Mouse (Mus musculus) midbrain, embryonic 13.5 days (tissue): ENCODE data around the gene Gm10100. TPM values are rescaled to one million over a fixed set of nuclear protein-coding genes. Genes with fewer than 3 reads are reported as not detected.
"Not testable (repeated sequence)": the region's sequence is repeated elsewhere in the genome, so short reads cannot be mapped to it uniquely, and the experiment has no call there.

ENCODE experiments used
- ATAC-seq: fragments of 200-750 bp; cut with Nextera tagmentation; 2 replicates; pipeline ENCODE4 v1.8.0; 2017; ENCODE audit warnings: mild to moderate bottlenecking, moderate TSS enrichment, moderate library complexity
- H3K27ac ChIP-seq: fragments of 300-500 bp; sonication (generic); 2 replicates; pipeline ENCODE4 v1.5.1; 2015; ENCODE audit warnings: inconsistent platforms, mild to moderate bottlenecking, moderate library complexity
- H3K27me3 ChIP-seq: fragments of 300-500 bp; sonication (generic); 2 replicates; pipeline ENCODE4 v1.6.1; 2015; ENCODE audit warnings: mild to moderate bottlenecking, inconsistent platforms
- H3K36me3 ChIP-seq: fragments of 300-500 bp; sonication (generic); 2 replicates; pipeline ENCODE4 v1.6.1; 2015; ENCODE audit warnings: mild to moderate bottlenecking, inconsistent platforms
- H3K4me1 ChIP-seq: fragments of 300-500 bp; sonication (generic); replicated peaks from 2 replicates; pipeline ENCODE4 v1.6.1; 2015; ENCODE audit warnings: inconsistent platforms
- H3K4me2 ChIP-seq: fragments of 300-500 bp; sonication (generic); replicated peaks from 2 replicates; pipeline ENCODE4 v1.6.1; 2015; ENCODE audit warnings: moderate library complexity, mild to moderate bottlenecking, inconsistent platforms
- H3K4me3 ChIP-seq: fragments of 300-500 bp; sonication (generic); replicated peaks from 2 replicates; pipeline ENCODE4 v1.5.1; 2015; ENCODE audit warnings: mild to moderate bottlenecking, inconsistent platforms
- H3K9ac ChIP-seq: fragments of 300-500 bp; sonication (generic); replicated peaks from 2 replicates; pipeline ENCODE4 v1.6.1; 2015; ENCODE audit warnings: mild to moderate bottlenecking, inconsistent platforms
- H3K9me3 ChIP-seq: fragments of 300-500 bp; sonication (generic); 2 replicates; pipeline ENCODE4 v1.6.1; 2016; ENCODE audit warnings: mild to moderate bottlenecking, inconsistent platforms
- WGBS: fragments of 180-500 bp; shearing (Covaris S2); methylation state at CpG from one replicate; pipeline ENCODE4 v1.1.7; 2015; 5-methylcytosine and 5-hydroxymethylcytosine counted together
- polyA plus RNA-seq: library from polyadenylated mRNA; unstranded; fragments of >200 nt; fragmentation: Nextera tagmentation; extraction: Ambion mirVana; gene quantifications from 2 replicates; pipeline ENCODE4 v1.2.1, GENCODE M21; 2015

Gm10100 gene
- polyA plus RNA-seq: not detected in 2 replicates

DNA sequence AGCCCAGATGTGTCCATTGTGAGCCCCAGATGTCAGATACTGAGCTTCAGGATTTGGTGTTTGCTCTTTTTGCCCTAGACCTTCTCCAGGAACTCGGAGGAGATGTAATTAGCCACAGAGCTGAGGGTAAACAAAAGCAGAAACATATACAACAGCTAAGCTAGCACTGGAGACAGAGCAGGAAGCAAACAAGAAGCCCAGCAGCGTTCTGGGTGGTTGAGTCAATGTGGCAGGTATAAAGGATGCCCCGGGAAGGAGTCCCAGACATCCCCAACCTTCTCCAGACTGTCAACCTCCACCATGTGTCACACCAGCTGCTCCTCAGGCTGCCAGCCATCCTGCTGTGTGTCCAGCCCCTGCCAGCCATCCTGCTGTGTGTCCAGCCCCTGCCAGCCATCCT is at the start of gene Gm10100:
Gene Gm10100, plus strand, starts transcription at position 301 of the 400 bp plus-strand sequence.
- Histone ChIP-seq H3K4me3 (no peak within 1 kb of the TSS), H3K36me3 (no peaks in the 10 kb centered on the region), H3K4me1 (no peaks in the 10 kb centered on the region), H3K9me3 (no peaks in the 10 kb centered on the region), H3K27me3 (no peaks in the 10 kb centered on the region), H3K27ac (no peak within 1 kb of the TSS), H3K9ac (no peak within 1 kb of the TSS), H3K4me2 (no peak within 1 kb of the TSS)
- ATAC-seq: no peak
- WGBS: 45% methylated on average over 3 of the region's 3 CpGs

DNA sequence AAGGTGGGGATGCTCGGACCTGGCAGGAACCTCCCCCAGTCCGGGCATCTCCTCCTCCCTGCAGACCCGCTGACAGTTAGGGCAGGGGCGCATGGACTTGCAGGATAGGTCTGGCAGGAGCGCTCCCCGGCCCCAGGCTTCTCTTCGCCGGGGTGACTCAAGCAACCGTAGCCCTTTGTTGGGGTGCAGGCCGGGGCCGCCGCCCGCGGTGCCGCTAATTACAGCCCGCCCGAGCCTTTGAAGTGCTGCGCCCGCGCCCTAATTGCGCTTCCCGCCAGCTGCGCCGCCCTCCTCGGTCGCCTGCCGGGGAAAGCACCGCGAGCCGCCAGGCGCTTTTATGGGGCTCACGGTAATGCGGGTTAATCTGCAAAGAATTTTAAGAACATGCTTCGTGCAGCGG is 48.7 kb upstream of the Gm10100 start:
- Histone ChIP-seq H3K9me3 (no peaks in the 10 kb centered on the region), H3K4me2 (peak overlapping the region; percentile 67), H3K27me3 (peaks cover 27% of the 10 kb centered on the region), H3K27ac (no peak overlapping the region; the same call in 1 of the 2 replicates), H3K4me3 (peak overlapping the region; percentile 35), H3K36me3 (no peaks in the 10 kb centered on the region), H3K9ac (peak overlapping the region; percentile 23; the same call in 1 of the 2 replicates), H3K4me1 (peaks cover 19% of the 10 kb centered on the region)
- peak; percentile 72 for ATAC-seq
- WGBS: under 1% methylated on average over 34 of the region's 35 CpGs

DNA sequence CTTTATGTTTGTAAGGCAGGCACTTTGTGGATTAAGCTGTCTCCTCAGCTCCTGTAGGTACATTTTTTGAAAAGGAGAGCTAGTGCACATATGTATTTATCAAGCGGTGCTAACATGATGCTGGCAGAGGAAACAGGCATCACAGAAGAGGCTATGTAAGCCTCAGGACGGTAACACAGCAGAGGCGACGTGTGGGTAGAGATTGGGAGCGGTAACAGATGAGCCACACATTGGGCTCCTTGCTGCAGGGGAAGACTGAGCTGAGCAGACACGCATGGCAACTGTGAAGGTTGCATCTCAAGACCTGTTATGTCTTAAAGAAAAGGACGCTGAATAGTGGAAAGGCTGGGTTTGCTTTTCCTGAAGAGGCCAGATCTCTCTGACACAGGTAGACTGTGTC is 43.3 kb upstream of the Gm10100 start:
- no peak overlapping the region for H3K27ac ChIP-seq
- WGBS: 79% methylated on average over 7 of the region's 7 CpGs
- H3K4me2 ChIP-seq: no peak overlapping the region
- no peak for ATAC-seq
- peaks cover 25% of the 10 kb centered on the region for H3K4me1 ChIP-seq
- H3K4me3 ChIP-seq: no peak overlapping the region
- no peak overlapping the region for H3K9ac ChIP-seq
- no peaks in the 10 kb centered on the region for H3K9me3 ChIP-seq
- no peaks in the 10 kb centered on the region for H3K36me3 ChIP-seq
- peaks cover 43% of the 10 kb centered on the region for H3K27me3 ChIP-seq

GRCm38 (mm10) chr10:77684181-77684580 is 42.1 kb upstream of the Gm10100 start:
- Histone ChIP-seq H3K27ac (no peak overlapping the region), H3K36me3 (no peaks in the 10 kb centered on the region), H3K9ac (no peak overlapping the region), H3K4me1 (peaks cover 23% of the 10 kb centered on the region), H3K27me3 (peaks cover 38% of the 10 kb centered on the region), H3K9me3 (no peaks in the 10 kb centered on the region), H3K4me2 (no peak overlapping the region), H3K4me3 (no peak overlapping the region)
- ATAC-seq: no peak
- 34% methylated on average over 8 of the region's 8 CpGs for WGBS

GRCm38 (mm10) chr10:77685895-77686664 is 40.2 kb upstream of the Gm10100 start, which contains the start of gene Tspear:
TSS of gene Tspear (plus strand) at chr10:77686569.
- H3K4me1 ChIP-seq: peaks cover 31% of the 10 kb centered on the region
- 6% methylated on average over 22 of the region's 22 CpGs for WGBS
- H3K27me3 ChIP-seq: peaks cover 38% of the 10 kb centered on the region
- H3K9me3 ChIP-seq: no peaks in the 10 kb centered on the region
- no peak for ATAC-seq
- no peaks in the 10 kb centered on the region for H3K36me3 ChIP-seq
- H3K27ac ChIP-seq: no peak within 1 kb of the TSS
- H3K9ac ChIP-seq: no peak within 1 kb of the TSS; the same call in 1 of the 2 replicates
- H3K4me3 ChIP-seq: no peak within 1 kb of the TSS
- no peak within 1 kb of the TSS for H3K4me2 ChIP-seq

GRCm38 (mm10) chr10:77687021-77687420 is 39.3 kb upstream of the Gm10100 start:
- 33% methylated on average over 10 of the region's 10 CpGs for WGBS
- no peak overlapping the region for H3K27ac ChIP-seq
- H3K4me1 ChIP-seq: peaks cover 31% of the 10 kb centered on the region
- ATAC-seq: no peak
- H3K36me3 ChIP-seq: no peaks in the 10 kb centered on the region
- H3K4me2 ChIP-seq: no peak overlapping the region
- H3K4me3 ChIP-seq: no peak overlapping the region
- peaks cover 38% of the 10 kb centered on the region for H3K27me3 ChIP-seq
- H3K9ac ChIP-seq: no peak overlapping the region
- H3K9me3 ChIP-seq: no peaks in the 10 kb centered on the region

- not testable (repeated sequence) for H3K9ac ChIP-seq, H3K4me3 ChIP-seq, H3K4me2 ChIP-seq, H3K9me3 ChIP-seq, H3K27ac ChIP-seq, H3K36me3 ChIP-seq, ATAC-seq
- 60% methylated on average over 3 of the region's 3 CpGs for WGBS
- H3K4me1 ChIP-seq: peaks cover 23% of the 10 kb centered on the region
- peaks cover 29% of the 10 kb centered on the region for H3K27me3 ChIP-seq
Measured at GRCm38 (mm10) chr10:77690356-77690807, 35.9 kb upstream of the Gm10100 start, which contains the start of gene Gm19402. TSS of gene Gm19402 (minus strand) at chr10:77690757.

DNA sequence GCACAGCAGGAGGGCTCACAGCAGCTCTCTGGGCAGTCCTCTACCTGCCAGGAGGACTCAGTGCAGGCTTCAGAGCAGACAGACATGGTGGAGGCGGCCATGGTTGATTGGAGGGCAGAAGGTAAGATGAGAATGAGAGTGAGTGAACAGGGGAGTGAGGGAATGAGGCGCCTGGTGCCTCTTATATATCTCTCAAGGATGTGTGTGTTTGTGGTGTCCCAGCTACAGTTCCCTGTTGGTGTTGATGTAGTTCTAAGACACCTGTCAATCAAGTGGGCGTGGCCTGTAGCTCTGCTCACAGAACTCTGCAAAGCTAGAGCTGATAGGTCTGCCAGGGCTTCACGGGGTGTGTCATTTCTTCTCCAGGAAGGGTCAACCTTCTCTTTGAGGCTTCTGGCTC is 29.2 kb upstream of the Gm10100 start, which contains the start of gene Gm9508:
Gene Gm9508, minus strand, starts transcription at position 101 of the 400 bp plus-strand sequence.
- Histone ChIP-seq H3K4me2 (no peak within 1 kb of the TSS), H3K27me3 (no peaks in the 10 kb centered on the region), H3K4me3 (no peak within 1 kb of the TSS), H3K36me3 (no peaks in the 10 kb centered on the region), H3K9ac (no peak within 1 kb of the TSS), H3K9me3 (no peaks in the 10 kb centered on the region), H3K27ac (no peak within 1 kb of the TSS), H3K4me1 (no peaks in the 10 kb centered on the region)
- no peak for ATAC-seq
- WGBS: 40% methylated on average over 4 of the region's 4 CpGs

DNA sequence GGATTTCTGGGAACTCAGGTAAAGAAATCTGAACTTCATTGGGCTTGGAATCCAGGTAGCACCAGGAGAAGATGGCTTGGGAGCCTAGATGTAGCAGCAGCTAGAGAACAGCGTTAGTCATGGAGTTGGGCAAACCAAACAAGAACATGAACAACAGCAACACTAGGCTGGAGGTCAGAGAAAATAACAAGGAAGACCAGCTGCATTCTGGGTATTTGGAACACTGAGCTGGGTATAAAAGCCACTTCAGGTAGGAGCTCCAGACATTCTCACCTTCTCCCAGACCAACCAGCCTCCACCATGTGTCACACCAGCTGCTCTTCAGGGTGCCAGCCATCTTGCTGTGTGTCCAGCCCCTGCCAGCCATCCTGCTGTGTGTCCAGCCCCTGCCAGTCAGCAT is 20.0 kb upstream of the Gm10100 start, which contains the start of gene Gm10272:
Gene Gm10272, plus strand, starts transcription at position 301 of the 400 bp plus-strand sequence.
- Histone ChIP-seq H3K4me1 (no peaks in the 10 kb centered on the region), H3K9ac (no peak within 1 kb of the TSS), H3K36me3 (no peaks in the 10 kb centered on the region), H3K27ac (no peak within 1 kb of the TSS), H3K4me3 (no peak within 1 kb of the TSS), H3K27me3 (no peaks in the 10 kb centered on the region), H3K9me3 (peaks cover 14% of the 10 kb centered on the region), H3K4me2 (no peak within 1 kb of the TSS)
- 97% methylated on average over 1 of the region's 1 CpGs for WGBS
- no peak for ATAC-seq

DNA sequence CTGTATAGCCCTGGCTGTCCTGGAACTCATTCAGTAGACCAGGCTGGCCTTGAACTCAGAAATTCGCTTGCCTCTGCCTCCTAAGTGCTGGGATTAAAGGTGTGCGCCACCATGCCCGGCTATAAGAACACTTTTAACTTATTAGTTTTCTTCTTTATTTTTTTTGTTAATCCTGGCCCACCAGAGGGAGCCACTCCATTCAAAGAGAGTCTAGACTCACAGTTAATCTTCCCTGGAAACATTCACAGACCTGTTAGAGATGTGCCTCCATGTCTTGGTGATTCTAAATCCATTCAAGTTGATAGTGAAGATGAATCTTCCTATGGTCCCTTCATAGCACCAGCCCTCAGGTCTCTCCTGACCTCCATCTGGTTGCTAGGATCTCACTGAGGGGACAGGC is 16.5 kb upstream of the Gm10100 start:
- Histone ChIP-seq H3K27ac (no peak overlapping the region), H3K4me2 (no peak overlapping the region), H3K4me3 (no peak overlapping the region), H3K27me3 (no peaks in the 10 kb centered on the region), H3K9me3 (peaks cover 13% of the 10 kb centered on the region), H3K36me3 (no peaks in the 10 kb centered on the region), H3K9ac (no peak overlapping the region), H3K4me1 (no peaks in the 10 kb centered on the region)
- ATAC-seq: no peak
- WGBS: 76% methylated on average over 3 of the region's 3 CpGs

DNA sequence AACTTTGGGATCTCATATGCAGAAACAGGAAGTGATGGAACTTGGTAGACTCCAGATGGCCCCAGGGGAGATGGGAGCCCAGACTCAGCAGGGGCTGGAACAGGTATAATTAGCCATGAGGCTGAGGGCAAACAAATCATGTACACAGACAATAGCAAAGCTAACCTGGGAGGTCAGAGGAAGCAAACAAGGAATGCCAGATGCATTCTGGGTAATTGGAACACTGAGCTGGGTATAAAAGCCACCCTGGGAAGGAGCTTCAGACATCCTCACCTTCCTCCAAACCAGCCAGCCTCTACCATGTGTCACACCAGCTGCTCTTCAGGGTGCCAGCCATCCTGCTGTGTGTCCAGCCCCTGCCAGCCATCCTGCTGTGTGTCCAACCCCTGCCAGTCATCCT is 15.1 kb upstream of the Gm10100 start, which contains the start of gene Gm10024:
Gene Gm10024, plus strand, starts transcription at position 301 of the 400 bp plus-strand sequence.
- not testable (repeated sequence) for ATAC-seq, H3K4me2 ChIP-seq, H3K27ac ChIP-seq, H3K9ac ChIP-seq, H3K4me3 ChIP-seq, H3K36me3 ChIP-seq, H3K27me3 ChIP-seq, H3K4me1 ChIP-seq
- H3K9me3 ChIP-seq: peaks cover 11% of the 10 kb centered on the region

DNA sequence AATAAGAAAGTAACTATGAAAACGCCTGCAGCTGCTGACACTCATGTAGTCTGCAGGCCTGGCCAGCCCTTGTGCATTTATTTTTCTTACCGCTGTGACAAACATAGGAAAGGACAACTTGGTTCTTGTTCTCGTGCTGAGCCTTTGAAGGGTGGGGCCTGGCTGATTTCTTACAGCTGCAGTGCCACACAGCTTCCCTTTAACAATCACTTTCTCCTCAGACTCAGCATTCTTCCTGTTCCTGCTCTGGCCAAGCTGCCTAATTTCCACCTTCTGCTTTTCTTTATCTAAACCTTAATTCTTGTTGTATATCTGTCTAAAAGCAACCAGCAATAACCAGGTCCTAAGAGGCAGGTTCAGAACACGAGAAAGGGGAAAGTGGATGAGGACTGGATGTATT is 12.6 kb upstream of the Gm10100 start:
- H3K9ac ChIP-seq: no peak overlapping the region
- ATAC-seq: no peak
- 85% methylated on average over 4 of the region's 4 CpGs for WGBS

More for the DNA sequence above, 12.6 kb upstream of the Gm10100 start:
- H3K9me3 ChIP-seq: peaks cover 5% of the 10 kb centered on the region; the same call in 1 of the 2 replicates
- no peak overlapping the region for H3K4me2 ChIP-seq
- H3K27ac ChIP-seq: no peak overlapping the region
- H3K4me3 ChIP-seq: no peak overlapping the region
- H3K4me1 ChIP-seq: no peaks in the 10 kb centered on the region
- no peaks in the 10 kb centered on the region for H3K36me3 ChIP-seq
- H3K27me3 ChIP-seq: no peaks in the 10 kb centered on the region
